Mouse (Mus musculus): ENCODE measurements around the gene Haus8.

DNA sequence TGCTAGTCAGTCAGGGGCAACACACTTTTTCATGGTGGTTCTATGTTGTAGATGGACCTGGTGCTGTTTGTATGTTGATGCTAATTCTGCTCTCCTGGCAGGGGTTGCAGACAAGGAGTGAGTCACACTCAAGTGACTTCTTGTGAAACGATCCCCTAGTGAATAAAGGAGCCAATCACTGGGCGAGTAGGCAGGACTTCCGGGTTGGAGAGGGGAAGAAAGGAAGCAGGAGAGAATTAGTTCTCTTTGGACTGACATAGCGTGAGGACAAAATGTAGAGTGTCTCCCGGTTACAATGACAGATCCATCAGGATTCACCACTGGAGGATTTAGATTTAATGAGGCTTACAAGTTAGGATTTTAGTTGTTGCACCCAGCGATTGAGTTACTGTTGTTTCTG lies 37.7 kb upstream of the Haus8 start:
- TF ChIP-seq CTCF (conservative IDR thresholded peaks at IDR 0.05; ENCODE audit: insufficient read depth, insufficient read length, low read depth, low read length) (no peak), POLR2A (IDR thresholded peaks at IDR 0.05; ENCODE audit: low read depth, low read length) (no peak)
